ENCODE assay signal across 10 mouse cellular contexts in genomic region chr4:96705281-96705951, GRCm38 (mm10). TPM values are rescaled to one million over a fixed set of nuclear protein-coding genes. Genes with fewer than 3 reads are reported as not detected.
DNase-seq lines count a peak whose midpoint lies in the region; ATAC-seq lines count a peak whose summit lies in the region.
"Had no signal": no experiment of that assay in that cellular context is flagged by ENCODE, and none has a peak within 500 bp of the region (broad histone marks: within the 10 kb centered on the region; RNA-seq: fewer than 3 reads in every experiment).

No protein-coding gene starts in this region.

- H3K36me3 ChIP-seq in forebrain, embryonic 11.5 days (ENCODE audit: control insufficient read depth, insufficient read depth, low read length), result no peaks in the 10 kb centered on the region
- no peaks in the 10 kb centered on the region for H3K36me3 ChIP-seq in hindbrain, embryonic 15.5 days
- H3K36me3 ChIP-seq: embryonic facial prominence, embryonic 12.5 days had no signal

- H3K4me2 ChIP-seq in forebrain, embryonic 11.5 days (ENCODE audit: low read depth, low read length, severe bottlenecking), result no peak overlapping the region
- no peak overlapping the region for H3K4me2 ChIP-seq in hindbrain, embryonic 15.5 days
- H3K4me2 ChIP-seq: embryonic facial prominence, embryonic 12.5 days had no signal

- no peaks in the 10 kb centered on the region for H3K9me3 ChIP-seq in forebrain, embryonic 11.5 days (ENCODE audit: control insufficient read depth, low read length)
- H3K9me3 ChIP-seq in hindbrain, embryonic 15.5 days, result no peaks in the 10 kb centered on the region
- H3K9me3 ChIP-seq: embryonic facial prominence, embryonic 12.5 days had no signal

- H3K9ac ChIP-seq in forebrain, embryonic 11.5 days (ENCODE audit: low read length), result no peak overlapping the region
- no peak overlapping the region for H3K9ac ChIP-seq in hindbrain, embryonic 15.5 days
- H3K9ac ChIP-seq: embryonic facial prominence, embryonic 12.5 days had no signal

- peak; percentile 6 for DNase-seq in thymus, postnatal 0 days (ENCODE audit: low spot score)
- DNase-seq in thymus, postnatal 10 days (ENCODE audit: low spot score in 2 of 2), result no peak
- peak; percentile 61 for DNase-seq in adrenal gland, postnatal 36 days
- DNase-seq in forebrain, embryonic 11.5 days (ENCODE audit: low spot score), result peak; percentile 71
- DNase-seq in left cerebral cortex, postnatal 25 days (ENCODE audit: low spot score in 2 of 2), result peak; percentile 74 to 78
- peak; percentile 31 for DNase-seq in ovary, postnatal 14 days (ENCODE audit: low spot score)

- intact Hi-C loops in left cerebral cortex, postnatal 25 days (cut with DNase I), result loop anchor here (5.0 to 10.0 kb wide), 2 partner anchors 92 to 969 kb away; no protein-coding TSS in a partner anchor

- 60% methylated on average over 2 of the region's 2 CpGs for WGBS in forebrain, embryonic 11.5 days
- WGBS in hindbrain, embryonic 15.5 days, result 50% methylated on average over 2 of the region's 2 CpGs

- no peak for ATAC-seq in forebrain, embryonic 11.5 days (replicated peaks; ENCODE audit: low FRiP score)
- ATAC-seq in hindbrain, embryonic 15.5 days (ENCODE audit: low FRiP score, low read depth), result 0 out of 2 replicates have a peak, but pooled peaks have one; percentile 27
- no peak for ATAC-seq in activated CD4-positive, CD25-positive, alpha-beta regulatory T cell, adult 4 months

- no peak overlapping the region for H3K27ac ChIP-seq in forebrain, embryonic 11.5 days (ENCODE audit: low read depth, low read length)
- 0 out of 2 replicates have a peak overlapping the region, but pooled peaks have one; percentile 6 for H3K27ac ChIP-seq in hindbrain, embryonic 15.5 days (replicated peaks)
- H3K27ac ChIP-seq: embryonic facial prominence, embryonic 12.5 days had no signal

- H3K4me3 ChIP-seq in forebrain, embryonic 11.5 days (ENCODE audit: low read depth, low read length), result no peak overlapping the region
- no peak overlapping the region for H3K4me3 ChIP-seq in hindbrain, embryonic 15.5 days
- H3K4me3 ChIP-seq: embryonic facial prominence, embryonic 12.5 days had no signal

- H3K4me1 ChIP-seq in forebrain, embryonic 11.5 days (replicated peaks; ENCODE audit: control insufficient read depth, insufficient read depth, low read length), result no peaks in the 10 kb centered on the region
- no peaks in the 10 kb centered on the region for H3K4me1 ChIP-seq in hindbrain, embryonic 15.5 days (replicated peaks)
- H3K4me1 ChIP-seq: embryonic facial prominence, embryonic 12.5 days had no signal

- H3K27me3 ChIP-seq in forebrain, embryonic 11.5 days (ENCODE audit: control insufficient read depth, insufficient read depth, low read length), result no peaks in the 10 kb centered on the region
- no peaks in the 10 kb centered on the region for H3K27me3 ChIP-seq in hindbrain, embryonic 15.5 days
- H3K27me3 ChIP-seq: embryonic facial prominence, embryonic 12.5 days had no signal

RNA-seq across cellular contexts. Expression of gene Cyp2j5, which starts 41.5 kb away (rescaled TPM):
- polyA plus RNA-seq in thymus, postnatal 0 days (2015; fragmentation: Nextera tagmentation; extraction: Ambion mirVana), result not detected in 2 replicates
- not detected for total RNA-seq in adrenal gland, postnatal 36 days (2021)
- polyA plus RNA-seq in forebrain, embryonic 11.5 days (2014; fragmentation: Nextera tagmentation; extraction: Ambion mirVana), result not detected in 2 replicates
- not detected in 2 replicates for polyA plus RNA-seq in hindbrain, embryonic 15.5 days (2015; fragmentation: Nextera tagmentation; extraction: Ambion mirVana)
- not detected for total RNA-seq in left cerebral cortex, postnatal 25 days (2021)
- not detected for polyA plus RNA-seq in activated CD4-positive, CD25-positive, alpha-beta regulatory T cell, adult 4 months (2017; shearing (Covaris generic))
- polyA plus RNA-seq: embryonic facial prominence, embryonic 12.5 days; lung, embryonic 16.5 days had no signal

Comparison
In these comparisons a context has a peak if more than half of its experiments do, and no peak if none do; other contexts are left out.
1. DNase-seq: peak in thymus, postnatal 0 days (single experiment), adrenal gland, postnatal 36 days (2 of 2), forebrain, embryonic 11.5 days (single experiment), left cerebral cortex, postnatal 25 days (2 of 2) and ovary, postnatal 14 days (single experiment); none in thymus, postnatal 10 days (0 of 2).